Mouse (Mus musculus) CH12.LX (cell line): ENCODE results near the gene Dmrt2. TPM values are rescaled to one million over a fixed set of nuclear protein-coding genes. Genes with fewer than 3 reads are reported as not detected.

Experiments
- DNase-seq: peaks from one replicate; pipeline ENCODE4 v3.0.0-alpha.2; 2013; ENCODE audit errors: extremely low read depth
- H3K27ac ChIP-seq: 2 replicates; pipeline ENCODE4 v1.5.1; 2012; ENCODE audit warnings: low read depth, mild to moderate bottlenecking, control low read depth, moderate library complexity; ENCODE audit not compliant: insufficient read depth
- H3K27me3 ChIP-seq: replicated peaks from 2 replicates; pipeline ENCODE3; 2012; ENCODE audit warnings: inconsistent platforms
- H3K36me3 ChIP-seq, 2 experiments: replicated peaks in 1 of 2; 2 replicates each; pipeline versions ENCODE3 to v1.6.1; 2012; ENCODE audit warnings: inconsistent platforms in 1 of 2, low read length in 1 of 2, mild to moderate bottlenecking in 1 of 2, mixed read lengths in 1 of 2, moderate library complexity in 1 of 2; ENCODE audit not compliant: control insufficient read depth in 1 of 2, insufficient read depth in 1 of 2
- H3K4me1 ChIP-seq, 2 experiments: 2 replicates each; pipeline ENCODE4 v1.6.1; 2012; ENCODE audit warnings: inconsistent platforms in 1 of 2, moderate library complexity in 1 of 2; ENCODE audit not compliant: insufficient read depth in 2 of 2, control insufficient read depth in 1 of 2
- H3K4me2 ChIP-seq: 2 replicates; pipeline ENCODE4 v1.6.1; 2012; ENCODE audit warnings: low read depth, mild to moderate bottlenecking, control low read depth; ENCODE audit not compliant: poor library complexity, insufficient read depth, severe bottlenecking
- H3K4me3 ChIP-seq, 3 experiments: fragments of 150-350 bp in 1 of 3; sonication (generic) in 1 of 3; replicated peaks in 1 of 3; 2 replicates each; pipeline versions ENCODE3 to v1.5.1; 2011 to 2012; ENCODE audit warnings: low read depth in 2 of 3, low read length in 2 of 3, mild to moderate bottlenecking in 2 of 3, moderate library complexity in 2 of 3, control low read depth in 1 of 3, improper control_type of control experiment in 1 of 3, inconsistent platforms in 1 of 3, mixed read lengths in 1 of 3; ENCODE audit not compliant: poor library complexity in 1 of 3
- H3K79me2 ChIP-seq: replicated peaks from 2 replicates; pipeline ENCODE4 v1.6.1; 2012; ENCODE audit warnings: mild to moderate bottlenecking, moderate library complexity; ENCODE audit not compliant: control insufficient read depth, poor library complexity, insufficient read depth, severe bottlenecking; ENCODE audit errors: extremely low read depth
- H3K9ac ChIP-seq: 2 replicates; pipeline ENCODE4 v1.6.1; 2012; ENCODE audit warnings: low read depth, mild to moderate bottlenecking, control low read depth, moderate library complexity; ENCODE audit not compliant: insufficient read depth
- H3K9me3 ChIP-seq: replicated peaks from 2 replicates; pipeline ENCODE3; 2012; ENCODE audit warnings: low read length, inconsistent platforms, mixed read lengths
- BHLHE40 ChIP-seq: IDR thresholded peaks from 2 replicates; pipeline ENCODE4 v1.6.1; 2011; ENCODE audit warnings: mild to moderate bottlenecking, low read depth, low read length, improper control_type of control experiment
- EP300 ChIP-seq: IDR thresholded peaks from 2 replicates; pipeline ENCODE4 v1.6.1; 2011; ENCODE audit warnings: low read length, improper control_type of control experiment
- ETS1 ChIP-seq: conservative IDR thresholded peaks from 2 replicates; pipeline ENCODE4 v1.6.1; 2012; ENCODE audit warnings: low read depth, mild to moderate bottlenecking, inconsistent platforms, low read length, improper control_type of control experiment, moderate library complexity
- GABPA ChIP-seq: IDR thresholded peaks from 2 replicates; pipeline ENCODE4 v1.6.1; 2012; ENCODE audit warnings: low read depth, low read length, improper control_type of control experiment, inconsistent platforms; ENCODE audit not compliant: insufficient replicate concordance
- JUN ChIP-seq: IDR thresholded peaks from 2 replicates; pipeline ENCODE4 v1.6.1; 2011; ENCODE audit warnings: low read depth, mild to moderate bottlenecking, low read length, improper control_type of control experiment, moderate library complexity; ENCODE audit not compliant: insufficient read depth
- JUND ChIP-seq: conservative IDR thresholded peaks from 2 replicates; pipeline ENCODE4 v1.6.1; 2011; ENCODE audit warnings: low read depth, low read length, improper control_type of control experiment
- MAFK ChIP-seq: IDR thresholded peaks from 2 replicates; pipeline ENCODE4 v1.6.1; 2011; ENCODE audit warnings: low read length, improper control_type of control experiment; ENCODE audit not compliant: insufficient replicate concordance
- MAZ ChIP-seq: IDR thresholded peaks from 2 replicates; pipeline ENCODE4 v1.6.1; 2012; ENCODE audit warnings: low read depth, mild to moderate bottlenecking, inconsistent platforms, low read length, improper control_type of control experiment, moderate library complexity
- MXI1 ChIP-seq: IDR thresholded peaks from 2 replicates; pipeline ENCODE4 v1.6.1; 2011; ENCODE audit warnings: mild to moderate bottlenecking, low read depth, low read length, improper control_type of control experiment
- MYC ChIP-seq: IDR thresholded peaks from 2 replicates; pipeline ENCODE4 v1.6.1; 2011; ENCODE audit warnings: low read depth, mild to moderate bottlenecking, improper control_type of control experiment, low read length
- PAX5 ChIP-seq: IDR thresholded peaks from 2 replicates; pipeline ENCODE4 v1.6.1; 2012; ENCODE audit warnings: low read length, inconsistent platforms, mixed read lengths
- POLR2AphosphoS2 ChIP-seq: IDR thresholded peaks from 2 replicates; pipeline ENCODE4 v1.6.1; 2011; ENCODE audit warnings: low read depth, low read length, improper control_type of control experiment
- RAD21 ChIP-seq: IDR thresholded peaks from 2 replicates; pipeline ENCODE4 v1.6.1; 2011; ENCODE audit warnings: low read depth, mild to moderate bottlenecking, low read length, improper control_type of control experiment, moderate library complexity
- RCOR1 ChIP-seq: conservative IDR thresholded peaks from 2 replicates; pipeline ENCODE4 v1.6.1; 2012; ENCODE audit warnings: low read depth, mild to moderate bottlenecking, inconsistent platforms, low read length, improper control_type of control experiment
- SMC3 ChIP-seq: IDR thresholded peaks from 2 replicates; pipeline ENCODE4 v1.6.1; 2011; ENCODE audit warnings: low read depth, low read length, improper control_type of control experiment
- ZKSCAN1 ChIP-seq: IDR thresholded peaks from 2 replicates; pipeline ENCODE4 v1.6.1; 2012; ENCODE audit warnings: low read depth, inconsistent platforms, low read length, improper control_type of control experiment, borderline replicate concordance
- ZNF384 ChIP-seq: IDR thresholded peaks from 2 replicates; pipeline ENCODE4 v1.6.1; 2012; ENCODE audit warnings: low read depth, low read length, improper control_type of control experiment, inconsistent platforms
- dilution Hi-C: fragments of 300-500 bp; cut with MboI; formaldehyde crosslinking; loops from 2 replicates; pipeline ENCODE4 v1.14.3; 2020; ENCODE audit warnings: low sequenced_read_pairs; ENCODE audit not compliant: extremely low pct_unique_long_range_greater_than_20kb, extremely low pct_ligation_motif_present
- in situ Hi-C: fragments of 300-500 bp; cut with MboI; formaldehyde crosslinking; loops from 3 replicates; pipeline ENCODE4 v1.14.3; 2019; ENCODE audit warnings: low sequenced_read_pairs, low pct_ligation_motif_present, low pct_unique_long_range_greater_than_20kb, mixed read lengths
- polyA plus RNA-seq: library from polyadenylated mRNA; unstranded; fragments of >175 nt; gene quantifications from 2 replicates; pipeline ENCODE4 v1.2.1, GENCODE M21; 2012; ENCODE audit warnings: low read depth; ENCODE audit not compliant: insufficient read length
- total RNA-seq, 2 experiments: library from RNA; depleted of rRNA; stranded (reverse); fragments of 300-350 nt in 1 of 2; fragments of >200 nt in 1 of 2; gene quantifications; 2 replicates each; pipeline ENCODE4 v1.2.3; 2012 to 2014

The Dmrt2 gene
- total and polyA plus RNA-seq, 3 experiments, result not detected

GRCm38 (mm10) chr19:25673224-25674055 lies 1.2 kb downstream of the Dmrt2 start:
- DNase-seq, result no peak
- Histone ChIP-seq H3K27ac (no peak overlapping the region), H3K9ac (no peak overlapping the region), H3K4me3 (no peak overlapping the region), H3K9me3 (peaks cover 5% of the 10 kb centered on the region), H3K27me3 (no peaks in the 10 kb centered on the region), H3K79me2 (no peaks in the 10 kb centered on the region), H3K4me2 (no peak overlapping the region), H3K36me3 (no peaks in the 10 kb centered on the region), H3K4me1 (no peaks in the 10 kb centered on the region)
- dilution Hi-C loops (no loop called here), in situ Hi-C loops (no loop called here)
- TF ChIP-seq MAZ, result no peak
- TF ChIP-seq SMC3, result no peak
- no peak for TF ChIP-seq POLR2AphosphoS2
- no peak for TF ChIP-seq ETS1
- no peak for TF ChIP-seq MYC
- no peak for TF ChIP-seq ZKSCAN1

DNA sequence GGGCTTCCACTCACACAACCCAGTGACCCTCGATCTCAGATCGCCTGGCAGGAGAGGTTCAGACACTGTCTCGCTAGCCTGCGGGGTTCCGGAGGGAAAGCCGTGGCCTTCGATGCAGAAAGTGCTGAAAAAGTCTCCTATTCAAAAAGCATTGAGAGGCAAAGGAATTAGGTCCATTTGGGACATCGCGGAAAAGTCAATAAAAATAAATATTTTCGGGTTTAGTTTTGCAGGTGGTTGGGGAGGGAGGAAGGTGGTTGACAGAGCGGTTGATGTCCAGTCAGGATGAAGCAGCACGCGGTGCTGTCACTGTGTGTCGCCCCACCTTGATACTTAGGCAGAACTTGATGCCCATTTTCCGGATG lies 1.8 kb downstream of the Dmrt2 start:
- Histone ChIP-seq H3K79me2 (no peaks in the 10 kb centered on the region), H3K36me3 (no peaks in the 10 kb centered on the region), H3K4me3 (no peak overlapping the region), H3K9me3 (peaks cover 5% of the 10 kb centered on the region), H3K9ac (no peak overlapping the region), H3K4me1 (no peaks in the 10 kb centered on the region), H3K4me2 (no peak overlapping the region), H3K27ac (no peak overlapping the region), H3K27me3 (no peaks in the 10 kb centered on the region)
- dilution Hi-C loops, result no loop called here
- in situ Hi-C loops, result no loop called here
- no peak for TF ChIP-seq JUN
- no peak for DNase-seq

DNA sequence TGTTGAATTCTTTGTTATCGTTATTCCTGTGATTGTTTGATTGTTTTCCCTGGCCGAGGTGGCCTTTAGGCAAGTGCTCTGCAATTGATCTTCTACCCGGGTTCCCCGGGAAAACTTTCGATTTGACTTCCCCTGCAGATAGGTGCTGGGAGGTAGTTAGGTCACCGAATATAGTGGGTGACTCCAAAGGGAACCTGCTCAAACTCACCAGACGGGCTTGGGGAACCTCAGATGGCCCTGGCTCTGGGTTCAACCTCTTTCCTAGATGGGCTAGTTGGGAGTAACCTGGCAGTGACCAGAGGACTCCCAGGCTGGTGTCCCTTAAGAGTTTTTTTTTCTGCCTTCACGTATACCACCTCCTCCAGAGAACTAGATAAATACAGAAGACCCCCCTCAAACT lies 2.5 kb downstream of the Dmrt2 start:
- no peaks in the 10 kb centered on the region for H3K27me3 ChIP-seq
- no peak overlapping the region for H3K4me3 ChIP-seq
- H3K4me1 ChIP-seq, result no peaks in the 10 kb centered on the region
- dilution Hi-C loops (no loop called here), in situ Hi-C loops (no loop called here)
- DNase-seq, result no peak
- TF ChIP-seq ZKSCAN1 (no peak), GABPA (no peak), EP300 (no peak), MAFK (no peak), JUND (no peak), BHLHE40 (no peak), ZNF384 (no peak), MAZ (no peak), RCOR1 (no peak), ETS1 (no peak), RAD21 (no peak), PAX5 (no peak), MXI1 (no peak)
- peaks cover 5% of the 10 kb centered on the region for H3K9me3 ChIP-seq
- no peaks in the 10 kb centered on the region for H3K79me2 ChIP-seq
- no peak overlapping the region for H3K9ac ChIP-seq
- no peak overlapping the region for H3K27ac ChIP-seq
- no peaks in the 10 kb centered on the region for H3K36me3 ChIP-seq
- no peak overlapping the region for H3K4me2 ChIP-seq
